Mouse (Mus musculus): ENCODE data around the gene Krt76. TPM values are rescaled to one million over a fixed set of nuclear protein-coding genes. Genes with fewer than 3 reads are reported as not detected.

Krt76 gene
- polyA plus RNA-seq, 1 experiment from 2014 or later, result not detected

DNA sequence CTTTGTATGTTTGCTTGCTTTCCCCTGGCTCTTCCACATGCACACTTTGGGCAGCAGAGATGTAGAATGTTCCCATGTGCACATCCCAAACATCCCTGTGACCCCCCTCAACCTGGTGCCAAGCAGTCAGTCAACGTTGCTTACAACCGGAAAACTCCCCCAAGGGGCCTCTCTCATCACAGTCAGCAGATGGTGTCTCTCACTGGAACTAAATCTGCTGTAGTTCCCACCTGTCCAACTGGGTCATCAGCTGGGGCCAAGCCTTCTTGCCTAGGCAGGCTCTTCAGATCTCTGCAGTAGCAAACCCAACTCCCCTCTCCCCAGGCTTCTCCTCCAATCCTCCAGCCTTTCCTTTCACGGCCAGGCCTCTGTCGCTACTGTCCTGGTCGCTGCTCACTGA lies 36.0 kb downstream of the Krt76 start:
- no peak overlapping the region for H3K27ac ChIP-seq (ENCODE audit: low read depth)

DNA sequence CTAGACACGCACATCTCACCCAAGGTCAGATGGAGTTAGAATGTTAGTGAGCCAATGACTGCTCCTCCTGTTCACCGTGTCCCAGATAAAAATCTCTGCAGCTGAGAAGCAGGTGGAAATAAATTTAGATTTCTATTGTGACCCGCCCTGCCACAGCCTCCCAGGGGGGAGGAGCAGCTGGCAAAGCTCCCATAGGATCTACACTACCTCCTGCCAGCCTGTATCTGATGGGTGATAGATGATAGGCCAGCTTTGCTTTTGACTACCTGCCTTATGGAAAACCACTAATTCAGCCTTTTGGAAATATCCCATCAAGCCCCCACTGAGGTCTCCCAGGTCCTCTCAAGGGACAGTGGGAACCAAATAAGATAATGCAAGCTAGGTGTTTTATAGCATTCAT lies 37.0 kb downstream of the Krt76 start:
- no peak for DNase-seq
- no peak overlapping the region for H3K4me3 ChIP-seq (ENCODE audit: low read depth, low read length)
- no peak overlapping the region for H3K4me2 ChIP-seq (ENCODE audit: low read depth, low read length)
- H3K36me3 ChIP-seq (replicated peaks; ENCODE audit: insufficient read depth, low read length), result no peaks in the 10 kb centered on the region
- TF ChIP-seq EP300 (IDR thresholded peaks at IDR 0.05; ENCODE audit: low read depth) (no peak), CTCF (IDR thresholded peaks at IDR 0.05; ENCODE audit: low read depth) (no peak)
- no peak for ATAC-seq
- no peak overlapping the region for H3K9ac ChIP-seq (replicated peaks)
- H3K27ac ChIP-seq (ENCODE audit: low read depth), result no peak overlapping the region
- H3K4me1 ChIP-seq (ENCODE audit: insufficient read depth), result peaks cover 6% of the 10 kb centered on the region; the same call in 1 of the 2 replicates
- H3K27me3 ChIP-seq (ENCODE audit: insufficient read depth, low read length), result peaks cover 39% of the 10 kb centered on the region
- H3K9me3 ChIP-seq (ENCODE audit: low read length), result no peaks in the 10 kb centered on the region
- WGBS (ENCODE audit: insufficient replicate concordance), result 62% methylated on average over 3 of the region's 3 CpGs

More for the DNA sequence above, 36.0 kb downstream of the Krt76 start:
- ATAC-seq, result no peak
- TF ChIP-seq CTCF (IDR thresholded peaks at IDR 0.05; ENCODE audit: low read depth) (no peak), EP300 (IDR thresholded peaks at IDR 0.05; ENCODE audit: low read depth) (no peak)
- H3K9ac ChIP-seq (replicated peaks), result no peak overlapping the region
- no peak overlapping the region for H3K4me2 ChIP-seq (ENCODE audit: low read depth, low read length)
- no peaks in the 10 kb centered on the region for H3K9me3 ChIP-seq (ENCODE audit: low read length)
- WGBS (ENCODE audit: insufficient replicate concordance), result 41% methylated on average over 5 of the region's 5 CpGs
- H3K4me3 ChIP-seq (ENCODE audit: low read depth, low read length), result no peak overlapping the region
- peaks cover 48% of the 10 kb centered on the region for H3K27me3 ChIP-seq (ENCODE audit: insufficient read depth, low read length)
- no peak for DNase-seq
- no peaks in the 10 kb centered on the region for H3K36me3 ChIP-seq (replicated peaks; ENCODE audit: insufficient read depth, low read length)
- H3K4me1 ChIP-seq (ENCODE audit: insufficient read depth), result peaks cover 6% of the 10 kb centered on the region; the same call in 1 of the 2 replicates

DNA sequence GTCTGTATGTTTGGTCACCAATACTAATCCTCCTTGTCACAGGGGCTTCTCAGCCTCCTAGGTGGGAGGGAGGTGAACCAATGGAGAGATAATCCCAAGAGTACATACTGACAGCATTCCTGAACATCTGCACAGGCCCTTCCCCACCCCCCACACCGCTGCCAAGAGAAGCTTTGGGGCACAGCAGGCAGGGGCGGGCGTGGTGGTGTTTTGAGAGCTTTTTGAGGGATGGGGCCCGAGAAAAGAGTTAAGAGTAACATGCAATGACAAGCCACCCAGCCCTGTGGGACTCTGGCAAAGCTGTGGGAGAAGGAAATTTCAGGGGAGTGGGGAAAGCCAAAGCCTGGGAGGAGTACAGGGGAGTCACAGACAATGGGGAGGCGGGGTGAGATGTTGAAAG lies 38.4 kb downstream of the Krt76 start:
- no peak overlapping the region for H3K27ac ChIP-seq (ENCODE audit: low read depth)
- no peaks in the 10 kb centered on the region for H3K36me3 ChIP-seq (replicated peaks; ENCODE audit: insufficient read depth, low read length)
- H3K9me3 ChIP-seq (ENCODE audit: low read length), result no peaks in the 10 kb centered on the region
- peaks cover 27% of the 10 kb centered on the region for H3K27me3 ChIP-seq (ENCODE audit: insufficient read depth, low read length)
- ATAC-seq (no peak), DNase-seq (no peak)
- no peak for TF ChIP-seq EP300 (IDR thresholded peaks at IDR 0.05; ENCODE audit: low read depth)
- no peak for TF ChIP-seq CTCF (IDR thresholded peaks at IDR 0.05; ENCODE audit: low read depth)
- H3K4me3 ChIP-seq (ENCODE audit: low read depth, low read length), result no peak overlapping the region
- H3K9ac ChIP-seq (replicated peaks), result no peak overlapping the region
- no peak overlapping the region for H3K4me2 ChIP-seq (ENCODE audit: low read depth, low read length)
- 15% methylated on average over 5 of the region's 5 CpGs for WGBS (ENCODE audit: insufficient replicate concordance)
- peaks cover 3% of the 10 kb centered on the region; the same call in 1 of the 2 replicates for H3K4me1 ChIP-seq (ENCODE audit: insufficient read depth)

DNA sequence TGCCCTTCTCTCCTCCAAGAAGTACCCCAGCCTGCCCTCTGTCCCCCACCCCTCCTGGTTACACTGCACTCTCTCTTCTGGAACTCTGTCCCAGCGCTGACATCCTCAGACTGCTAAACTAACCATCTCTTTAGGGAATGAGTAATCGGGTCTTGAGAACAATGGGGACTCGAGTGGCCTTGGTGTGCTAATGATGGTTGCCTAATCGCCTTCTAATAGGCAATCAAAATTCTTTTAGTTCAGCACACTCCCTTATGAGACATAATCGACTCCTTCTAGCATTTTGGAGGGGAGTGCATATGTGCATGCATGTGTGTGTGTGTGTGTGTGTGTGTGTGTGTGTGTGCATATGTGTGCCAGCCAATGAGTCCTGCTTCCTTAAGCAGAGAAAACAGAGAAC lies 40.1 kb downstream of the Krt76 start:
- Histone ChIP-seq H3K9me3 (ENCODE audit: low read length) (no peaks in the 10 kb centered on the region), H3K27ac (ENCODE audit: low read depth) (no peak overlapping the region), H3K27me3 (ENCODE audit: insufficient read depth, low read length) (peaks cover 26% of the 10 kb centered on the region), H3K4me2 (ENCODE audit: low read depth, low read length) (no peak overlapping the region), H3K36me3 (replicated peaks; ENCODE audit: insufficient read depth, low read length) (no peaks in the 10 kb centered on the region), H3K4me3 (ENCODE audit: low read depth, low read length) (no peak overlapping the region), H3K4me1 (ENCODE audit: insufficient read depth) (no peaks in the 10 kb centered on the region), H3K9ac (replicated peaks) (no peak overlapping the region)
- 32% methylated on average over 5 of the region's 5 CpGs for WGBS (ENCODE audit: insufficient replicate concordance)
- no peak for TF ChIP-seq EP300 (IDR thresholded peaks at IDR 0.05; ENCODE audit: low read depth)
- ATAC-seq (no peak), DNase-seq (no peak)

DNA sequence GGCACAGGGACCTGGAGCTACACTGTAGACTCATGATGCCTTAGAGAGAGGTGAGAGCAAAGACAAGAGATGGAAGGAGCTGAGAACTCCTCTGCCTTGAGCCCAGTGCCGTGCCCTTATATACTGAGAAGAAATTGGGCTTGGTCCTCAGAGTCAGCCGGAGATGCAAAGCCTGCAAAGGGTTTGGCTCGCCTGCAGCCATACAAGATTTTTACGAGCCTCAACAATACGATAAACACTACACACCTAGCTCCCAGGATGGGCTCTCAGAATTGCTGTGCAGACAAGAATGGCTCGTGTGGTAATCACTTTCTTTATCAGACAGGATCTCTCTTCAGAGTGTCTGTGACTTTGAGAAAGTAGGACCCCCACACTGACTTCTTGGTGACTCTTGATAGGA lies 42.0 kb downstream of the Krt76 start, which contains the start of gene Krt1:
Gene Krt1, minus strand, starts transcription at position 101 of the 400 bp plus-strand sequence.
- peaks cover 36% of the 10 kb centered on the region for H3K27me3 ChIP-seq (ENCODE audit: insufficient read depth, low read length)
- WGBS (ENCODE audit: insufficient replicate concordance), result 61% methylated on average over 6 of the region's 6 CpGs

DNA sequence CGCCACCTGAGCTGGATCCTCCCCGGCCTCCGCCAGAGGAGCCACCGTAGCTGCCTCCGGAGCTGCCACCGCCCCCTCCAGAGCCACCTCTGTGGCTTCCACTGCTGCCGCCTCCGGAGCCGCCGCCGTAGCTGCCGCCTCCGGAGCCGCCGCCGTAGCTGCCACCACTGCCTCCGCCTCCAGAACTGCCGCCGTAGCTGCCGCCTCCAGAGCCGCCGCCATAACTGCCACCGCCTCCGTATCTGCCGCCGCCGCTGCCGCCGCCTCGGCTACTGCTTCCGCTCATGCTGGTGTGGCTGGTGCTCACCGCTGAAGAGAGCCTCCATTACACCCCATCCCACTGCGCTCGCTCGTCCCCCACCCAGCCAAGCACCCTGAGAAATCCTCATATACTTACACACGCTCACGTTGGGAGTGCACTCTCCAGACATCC lies 46.7 kb downstream of the Krt76 start:
- Histone ChIP-seq H3K9ac (replicated peaks) (no peak overlapping the region), H3K4me1 (ENCODE audit: insufficient read depth) (peaks cover 5% of the 10 kb centered on the region; the same call in 1 of the 2 replicates), H3K27me3 (ENCODE audit: insufficient read depth, low read length) (peaks cover 38% of the 10 kb centered on the region), H3K4me2 (ENCODE audit: low read depth, low read length) (peak overlapping the region; percentile 61), H3K27ac (ENCODE audit: low read depth) (no peak overlapping the region), H3K9me3 (ENCODE audit: low read length) (no peaks in the 10 kb centered on the region), H3K4me3 (ENCODE audit: low read depth, low read length) (peak overlapping the region; percentile 36), H3K36me3 (replicated peaks; ENCODE audit: insufficient read depth, low read length) (no peaks in the 10 kb centered on the region)
- TF ChIP-seq CTCF (IDR thresholded peaks at IDR 0.05; ENCODE audit: low read depth), result no peak
- no peak for TF ChIP-seq EP300 (IDR thresholded peaks at IDR 0.05; ENCODE audit: low read depth)
- DNase-seq, result peak; percentile 31
- ATAC-seq, result no peak
- WGBS (ENCODE audit: insufficient replicate concordance), result 1% methylated on average over 33 of the region's 37 CpGs

More for the DNA sequence above, 42.0 kb downstream of the Krt76 start, which contains the start of gene Krt1:
- Histone ChIP-seq H3K27ac (ENCODE audit: low read depth) (no peak within 1 kb of the TSS), H3K4me1 (ENCODE audit: insufficient read depth) (peaks cover 5% of the 10 kb centered on the region; the same call in 1 of the 2 replicates), H3K9me3 (ENCODE audit: low read length) (no peaks in the 10 kb centered on the region), H3K4me2 (ENCODE audit: low read depth, low read length) (no peak within 1 kb of the TSS), H3K36me3 (replicated peaks; ENCODE audit: insufficient read depth, low read length) (no peaks in the 10 kb centered on the region), H3K4me3 (ENCODE audit: low read depth, low read length) (no peak within 1 kb of the TSS), H3K9ac (replicated peaks) (no peak within 1 kb of the TSS)
- no peak for TF ChIP-seq CTCF (IDR thresholded peaks at IDR 0.05; ENCODE audit: low read depth)
- TF ChIP-seq EP300 (IDR thresholded peaks at IDR 0.05; ENCODE audit: low read depth), result no peak
- DNase-seq (no peak), ATAC-seq (no peak)
